Mouse (Mus musculus): ENCODE results near the gene Clip2.

GRCm38 (mm10) chr5:134560450-134561171, 8.4 kb upstream of the Clip2 start:
- TF ChIP-seq POLR2A (IDR thresholded peaks at IDR 0.05; ENCODE audit: borderline replicate concordance, extremely low read depth, insufficient read depth, insufficient read length, poor library complexity, severe bottlenecking) (no peak), CTCF (IDR thresholded peaks at IDR 0.05; ENCODE audit: borderline replicate concordance, extremely low read depth, insufficient read depth, insufficient read length) (no peak)
